Mouse (Mus musculus) hindbrain, postnatal 0 days (tissue): ENCODE data around the gene Zfp260. TPM values are rescaled to one million over a fixed set of nuclear protein-coding genes. Genes with fewer than 3 reads are reported as not detected.

Experiments
- ATAC-seq: fragments of 200-750 bp; cut with Nextera tagmentation; 2 replicates; pipeline ENCODE4 v1.8.0; 2017; ENCODE audit warnings: mild to moderate bottlenecking, moderate TSS enrichment, moderate library complexity
- DNase-seq: peaks from one replicate; pipeline ENCODE4 v3.0.0-alpha.2; 2015; ENCODE audit warnings: low spot score
- H3K27ac ChIP-seq: fragments of 300-500 bp; sonication (generic); 2 replicates; pipeline ENCODE4 v1.5.1; 2014; ENCODE audit warnings: mild to moderate bottlenecking
- H3K27me3 ChIP-seq: fragments of 300-500 bp; sonication (generic); 2 replicates; pipeline ENCODE4 v1.6.1; 2014; ENCODE audit warnings: low read length, mixed read lengths; ENCODE audit not compliant: insufficient read depth
- H3K36me3 ChIP-seq: fragments of 300-500 bp; sonication (generic); 2 replicates; pipeline ENCODE4 v1.6.1; 2014; ENCODE audit warnings: low read length, mixed read lengths; ENCODE audit not compliant: insufficient read depth
- H3K4me1 ChIP-seq: fragments of 300-500 bp; sonication (generic); 2 replicates; pipeline ENCODE4 v1.6.1; 2014; ENCODE audit warnings: antibody characterized with exemption, low read length, mixed read lengths; ENCODE audit not compliant: insufficient read depth
- H3K4me2 ChIP-seq: fragments of 300-500 bp; sonication (generic); 2 replicates; pipeline ENCODE4 v1.6.1; 2014; ENCODE audit warnings: low read depth, mild to moderate bottlenecking, low read length, moderate library complexity, mixed read lengths
- H3K4me3 ChIP-seq: fragments of 300-500 bp; sonication (generic); 2 replicates; pipeline ENCODE4 v1.5.1; 2014; ENCODE audit warnings: low read length
- H3K9ac ChIP-seq: fragments of 300-500 bp; sonication (generic); replicated peaks from 2 replicates; pipeline ENCODE4 v1.6.1; 2014; ENCODE audit warnings: mild to moderate bottlenecking, low read length, moderate library complexity, mixed read lengths
- H3K9me3 ChIP-seq: fragments of 300-500 bp; sonication (generic); 2 replicates; pipeline ENCODE4 v1.6.1; 2016; ENCODE audit warnings: low read length, mixed read lengths
- CTCF ChIP-seq: IDR thresholded peaks from 2 replicates; pipeline ENCODE4 v1.5.1; 2016; ENCODE audit warnings: antibody characterized with exemption, control low read depth, low read depth
- WGBS: fragments of 180-500 bp; shearing (Covaris S2); extraction: QIAGEN DNeasy Blood & Tissue Kit; methylation state at CpG from one replicate; pipeline ENCODE4 v1.1.7; 2014; 5-methylcytosine and 5-hydroxymethylcytosine counted together
- microRNA-seq, 2 experiments: library from miRNA; unstranded; fragments of <30 nt; microRNA quantifications; one replicate each; pipeline ENCODE4; 2016
- polyA plus RNA-seq: library from polyadenylated mRNA; unstranded; fragments of >200 nt; fragmentation: Nextera tagmentation; extraction: Ambion mirVana; gene quantifications from 2 replicates; pipeline ENCODE4 v1.2.1, GENCODE M21; 2015
- total RNA-seq: library from RNA; depleted of rRNA; stranded (reverse); fragments of >200 nt; gene quantifications from 2 replicates; pipeline ENCODE4 v1.2.3, GENCODE M21; 2014; rRNA removed

Zfp260 gene
- total and polyA plus RNA-seq, 2 experiments from 2014 or later = 27.4 to 49.4 TPM

DNA sequence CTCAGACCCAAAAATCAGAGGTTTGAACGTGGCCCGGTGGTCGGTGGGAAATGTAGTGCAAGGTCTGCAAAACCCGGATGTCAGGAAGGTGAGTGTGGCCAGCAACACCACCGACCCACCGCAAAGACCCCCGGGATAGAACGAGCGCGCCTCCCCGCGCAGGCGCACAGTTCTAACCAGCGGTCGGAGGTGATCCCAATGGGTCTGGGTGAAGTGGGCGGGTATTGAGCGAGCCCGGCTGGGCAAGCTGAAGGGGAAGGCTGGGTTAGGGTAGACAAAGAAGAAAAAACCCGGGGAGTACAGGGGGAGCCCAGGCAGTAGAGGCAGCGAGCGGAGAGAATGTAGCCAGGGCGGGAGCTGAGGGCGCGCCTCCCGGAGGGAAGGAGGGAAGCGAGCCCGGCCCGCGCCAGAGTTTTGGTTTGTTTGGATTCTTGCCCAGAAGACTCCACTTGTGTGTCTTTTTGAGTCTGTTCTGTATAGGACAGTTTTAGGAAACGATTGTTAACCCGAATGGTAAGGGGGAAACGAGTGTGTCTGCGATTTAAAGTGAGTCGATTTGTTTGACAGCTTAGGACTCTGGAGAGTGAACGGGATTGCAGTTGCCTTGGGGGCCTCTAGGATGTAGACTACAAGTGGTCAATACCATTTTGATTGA is 49.1 kb downstream of the Zfp260 start:
- no peaks in the 10 kb centered on the region for H3K4me1 ChIP-seq
- peak overlapping the region; percentile 43 for H3K4me3 ChIP-seq
- ATAC-seq (peak; percentile 97), DNase-seq (peak; percentile 94)
- WGBS = 2% methylated on average over 35 of the region's 35 CpGs
- H3K9ac ChIP-seq = peak overlapping the region; percentile 29
- H3K4me2 ChIP-seq = peak overlapping the region; percentile 67
- no peaks in the 10 kb centered on the region for H3K27me3 ChIP-seq
- no peaks in the 10 kb centered on the region for H3K9me3 ChIP-seq
- H3K27ac ChIP-seq = peak overlapping the region; percentile 64
- TF ChIP-seq CTCF = peak; percentile 22; the same call in 1 of the 2 replicates
- H3K36me3 ChIP-seq = no peaks in the 10 kb centered on the region

DNA sequence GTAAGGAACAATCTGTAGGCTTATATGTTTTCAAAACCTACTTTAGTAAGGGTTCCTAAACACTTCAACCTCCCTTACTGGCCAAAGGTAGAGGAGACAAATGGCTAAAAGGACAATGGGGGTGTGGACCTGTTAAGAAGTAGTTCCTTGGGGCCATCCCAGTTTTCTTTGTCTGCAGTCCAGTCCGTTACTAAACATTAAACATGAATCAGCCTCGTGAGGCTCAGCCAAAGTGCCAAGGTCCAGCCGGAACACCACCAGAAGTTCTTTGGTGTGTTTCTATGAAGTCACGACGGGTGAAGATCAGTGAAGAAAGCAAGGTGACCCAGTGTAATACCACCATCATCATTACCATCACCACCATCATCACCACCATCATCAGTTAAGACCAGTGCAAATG is 52.4 kb downstream of the Zfp260 start:
- WGBS = 97% methylated on average over 5 of the region's 5 CpGs

DNA sequence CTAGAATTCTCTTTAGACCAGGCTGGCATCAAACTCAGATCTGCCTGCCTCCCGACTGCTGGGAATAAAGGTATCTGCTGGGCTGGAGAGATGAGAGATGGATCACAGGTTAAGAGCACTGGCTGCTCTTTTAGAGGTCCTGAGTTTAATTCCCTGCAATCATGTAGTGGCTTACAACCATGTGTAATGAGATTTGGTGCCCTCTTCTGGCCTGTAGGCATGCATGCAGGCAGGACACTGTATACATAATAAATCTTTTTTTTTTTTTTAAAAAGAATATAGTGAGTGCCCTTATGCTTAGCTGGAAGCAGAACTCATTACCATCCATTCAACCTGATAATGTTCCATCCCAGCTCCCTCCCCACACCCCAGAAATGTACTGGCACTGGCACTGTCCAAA is 59.5 kb downstream of the Zfp260 start:
- ATAC-seq = no peak
- no peak overlapping the region for H3K4me3 ChIP-seq
- no peak overlapping the region for H3K4me2 ChIP-seq
- no peak overlapping the region for H3K27ac ChIP-seq
- no peak for DNase-seq
- H3K4me1 ChIP-seq = no peaks in the 10 kb centered on the region
- peaks cover 42% of the 10 kb centered on the region for H3K9me3 ChIP-seq
- H3K27me3 ChIP-seq = no peaks in the 10 kb centered on the region
- peaks cover 11% of the 10 kb centered on the region; the same call in 1 of the 2 replicates for H3K36me3 ChIP-seq
- WGBS = 90% methylated on average over 1 of the region's 1 CpGs
- no peak overlapping the region for H3K9ac ChIP-seq
- TF ChIP-seq CTCF = no peak

More for the DNA sequence above, 52.4 kb downstream of the Zfp260 start:
- H3K4me2 ChIP-seq = no peak overlapping the region
- DNase-seq (no peak), ATAC-seq (no peak)
- H3K9ac ChIP-seq = no peak overlapping the region
- no peaks in the 10 kb centered on the region for H3K4me1 ChIP-seq
- no peak overlapping the region for H3K4me3 ChIP-seq
- H3K27ac ChIP-seq = no peak overlapping the region
- H3K27me3 ChIP-seq = no peaks in the 10 kb centered on the region
- H3K36me3 ChIP-seq = no peaks in the 10 kb centered on the region; the same call in 1 of the 2 replicates
- peaks cover 13% of the 10 kb centered on the region for H3K9me3 ChIP-seq
- TF ChIP-seq CTCF = no peak

DNA sequence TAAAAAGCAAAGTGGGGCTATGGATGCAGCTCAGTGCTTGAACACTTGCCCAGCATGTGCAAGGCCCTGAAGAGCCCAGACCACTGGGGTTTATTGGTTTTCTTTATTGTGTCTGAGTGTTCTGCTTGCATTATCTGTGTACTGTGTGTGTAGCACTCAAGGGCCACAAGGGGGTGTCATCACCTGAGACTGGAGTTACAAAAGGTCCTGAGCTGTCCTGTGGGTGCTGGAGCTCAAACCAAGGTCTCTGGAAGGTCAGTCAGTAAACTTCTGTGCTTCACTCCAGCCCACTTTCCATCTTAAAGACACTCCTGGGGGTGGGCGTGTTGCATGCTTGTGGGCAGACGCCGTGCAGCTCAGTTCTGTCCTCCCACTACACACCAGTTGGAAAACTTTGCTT is 60.9 kb downstream of the Zfp260 start:
- no peak overlapping the region for H3K4me3 ChIP-seq
- WGBS = 99% methylated on average over 3 of the region's 3 CpGs
- no peak for TF ChIP-seq CTCF
- peaks cover 41% of the 10 kb centered on the region for H3K9me3 ChIP-seq
- no peak overlapping the region for H3K4me2 ChIP-seq
- peaks cover 23% of the 10 kb centered on the region for H3K36me3 ChIP-seq
- no peaks in the 10 kb centered on the region for H3K4me1 ChIP-seq
- DNase-seq = no peak
- no peaks in the 10 kb centered on the region for H3K27me3 ChIP-seq
- no peak overlapping the region for H3K9ac ChIP-seq
- no peak overlapping the region for H3K27ac ChIP-seq
- no peak for ATAC-seq

Small RNA genes within 50 kb of the gene (microRNA-seq; reads per million reads assigned to microRNA genes)
- 0 reads per million in 2 experiments for gene Gm23368

Other genes starting within 250 kb of the Zfp260 start
- 5.3 and 7.4 TPM in 2 replicates for gene Zfp940, start 241.1 kb upstream of the Zfp260 start, total RNA-seq
- gene Zfp940, start 241.1 kb upstream of the Zfp260 start, polyA plus RNA-seq = 8.6 and 10.3 TPM in 2 replicates
- gene Zfp420, start 234.8 kb upstream of the Zfp260 start, total RNA-seq = 14.7 and 17.8 TPM in 2 replicates
- gene Zfp420, start 234.8 kb upstream of the Zfp260 start, polyA plus RNA-seq = 12.1 and 14.0 TPM in 2 replicates
- 16.1 and 16.8 TPM in 2 replicates for gene Zfp27, start 188.2 kb upstream of the Zfp260 start, total RNA-seq
- gene Zfp27, start 188.2 kb upstream of the Zfp260 start, polyA plus RNA-seq = 6.9 and 7.8 TPM in 2 replicates
- gene Zfp383, start 186.6 kb upstream of the Zfp260 start, total RNA-seq = 5.8 and 6.6 TPM in 2 replicates
- gene Zfp383, start 186.6 kb upstream of the Zfp260 start, polyA plus RNA-seq = 4.1 and 4.8 TPM in 2 replicates
- 7.9 and 10.1 TPM in 2 replicates for gene Zfp74, start 140.7 kb upstream of the Zfp260 start, total RNA-seq
- 13.1 and 14.6 TPM in 2 replicates for gene Zfp74, start 140.7 kb upstream of the Zfp260 start, polyA plus RNA-seq
- gene Zfp568, start 110.8 kb upstream of the Zfp260 start, total RNA-seq = 6.4 and 6.7 TPM in 2 replicates
- 2.8 and 3.5 TPM in 2 replicates for gene Zfp568, start 110.8 kb upstream of the Zfp260 start, polyA plus RNA-seq
- 8.4 and 10.1 TPM in 2 replicates for gene Zfp14, start 43.4 kb upstream of the Zfp260 start, total RNA-seq
- 5.9 and 6.7 TPM in 2 replicates for gene Zfp14, start 43.4 kb upstream of the Zfp260 start, polyA plus RNA-seq
- 2.8 and 5.4 TPM in 2 replicates for gene Zfp82, start 21.9 kb upstream of the Zfp260 start, total RNA-seq
- gene Zfp82, start 21.9 kb upstream of the Zfp260 start, polyA plus RNA-seq = 4.0 and 4.2 TPM in 2 replicates
- gene Gm26920, start 4.4 kb upstream of the Zfp260 start, total RNA-seq = not detected in 2 replicates
- 1.6 and 2.5 TPM in 2 replicates for gene Gm26920, start 4.4 kb upstream of the Zfp260 start, polyA plus RNA-seq
- 2.3 and 2.8 TPM in 2 replicates for gene Zfp566, start 4.2 kb upstream of the Zfp260 start, total RNA-seq
- 13.7 and 15.5 TPM in 2 replicates for gene Zfp566, start 4.2 kb upstream of the Zfp260 start, polyA plus RNA-seq
- 7.5 and 12.7 TPM in 2 replicates for gene Zfp382, start 27.2 kb downstream of the Zfp260 start, total RNA-seq
- gene Zfp382, start 27.2 kb downstream of the Zfp260 start, polyA plus RNA-seq = 11.9 and 13.2 TPM in 2 replicates
- 40.6 and 46.4 TPM in 2 replicates for gene Zfp146, start 75.0 kb downstream of the Zfp260 start, total RNA-seq
- 10.0 and 10.2 TPM in 2 replicates for gene Zfp146, start 75.0 kb downstream of the Zfp260 start, polyA plus RNA-seq
- gene Cox7a1, start 89.4 kb downstream of the Zfp260 start, total RNA-seq = not detected in 2 replicates
- gene Cox7a1, start 89.4 kb downstream of the Zfp260 start, polyA plus RNA-seq = 8.1 and 9.7 TPM in 2 replicates
- gene Capns1, start 104.0 kb downstream of the Zfp260 start, total RNA-seq = 289 and 322 TPM in 2 replicates
- gene Capns1, start 104.0 kb downstream of the Zfp260 start, polyA plus RNA-seq = 83.8 and 84.6 TPM in 2 replicates
- gene Polr2i, start 137.2 kb downstream of the Zfp260 start, total RNA-seq = 65.9 and 98.4 TPM in 2 replicates
- gene Polr2i, start 137.2 kb downstream of the Zfp260 start, polyA plus RNA-seq = 177 and 189 TPM in 2 replicates
- 123 and 129 TPM in 2 replicates for gene Tbcb, start 137.5 kb downstream of the Zfp260 start, total RNA-seq
- gene Tbcb, start 137.5 kb downstream of the Zfp260 start, polyA plus RNA-seq = 466 and 473 TPM in 2 replicates
- not detected in 2 replicates for gene Ovol3, start 140.9 kb downstream of the Zfp260 start, total RNA-seq
- not detected in 2 replicates for gene Ovol3, start 140.9 kb downstream of the Zfp260 start, polyA plus RNA-seq
- 1.0 TPM in 1 of 2 replicates, not detected in the other for gene Thap8, start 185.3 kb downstream of the Zfp260 start, total RNA-seq
- 0.52 and 0.76 TPM in 2 replicates for gene Thap8, start 185.3 kb downstream of the Zfp260 start, polyA plus RNA-seq
- gene Wdr62, start 185.6 kb downstream of the Zfp260 start, total RNA-seq = 4.3 and 7.0 TPM in 2 replicates
- gene Wdr62, start 185.6 kb downstream of the Zfp260 start, polyA plus RNA-seq = 3.7 and 4.0 TPM in 2 replicates
- gene Clip3, start 197.0 kb downstream of the Zfp260 start, total RNA-seq = 144 and 172 TPM in 2 replicates
- 106 and 118 TPM in 2 replicates for gene Clip3, start 197.0 kb downstream of the Zfp260 start, polyA plus RNA-seq
- 75.4 and 116 TPM in 2 replicates for gene Alkbh6, start 213.9 kb downstream of the Zfp260 start, total RNA-seq
- gene Alkbh6, start 213.9 kb downstream of the Zfp260 start, polyA plus RNA-seq = 129 and 131 TPM in 2 replicates
- gene Syne4, start 220.0 kb downstream of the Zfp260 start, total RNA-seq = 13.2 and 16.5 TPM in 2 replicates
- gene Syne4, start 220.0 kb downstream of the Zfp260 start, polyA plus RNA-seq = 11.4 and 12.6 TPM in 2 replicates
- gene E130208F15Rik, start 227.0 kb downstream of the Zfp260 start, total RNA-seq = 1.8 TPM in 1 of 2 replicates, not detected in the other
- gene E130208F15Rik, start 227.0 kb downstream of the Zfp260 start, polyA plus RNA-seq = 0.79 TPM in 1 of 2 replicates, not detected in the other
- gene Sdhaf1, start 229.1 kb downstream of the Zfp260 start, total RNA-seq = 12.9 and 14.7 TPM in 2 replicates
- gene Sdhaf1, start 229.1 kb downstream of the Zfp260 start, polyA plus RNA-seq = 17.8 and 19.3 TPM in 2 replicates